Mouse (Mus musculus): ENCODE results near the gene Rpgrip1l. TPM values are rescaled to one million over a fixed set of nuclear protein-coding genes. Genes with fewer than 3 reads are reported as not detected.

Gene Rpgrip1l
- polyA plus RNA-seq, 1 experiment from 2014 or later = 5.5 TPM

- WGBS = 77% methylated on average over 5 of the region's 5 CpGs
- no peak for ATAC-seq (ENCODE audit: low FRiP score, low TSS enrichment)
- DNase-seq (ENCODE audit: low spot score) = no peak
- Histone ChIP-seq H3K36me3 (ENCODE audit: control insufficient read depth, insufficient read depth, low read length) (no peaks in the 10 kb centered on the region), H3K4me1 (replicated peaks; ENCODE audit: control insufficient read depth, insufficient read depth) (no peaks in the 10 kb centered on the region), H3K9ac (ENCODE audit: low read length) (no peak overlapping the region), H3K27me3 (ENCODE audit: control insufficient read depth, insufficient read depth, low read length) (no peaks in the 10 kb centered on the region), H3K27ac (replicated peaks) (no peak overlapping the region), H3K4me2 (replicated peaks; ENCODE audit: low read depth) (no peak overlapping the region), H3K4me3 (ENCODE audit: low read depth, low read length) (no peak overlapping the region), H3K9me3 (ENCODE audit: control insufficient read depth, low read length) (no peaks in the 10 kb centered on the region)
- TF ChIP-seq EP300 (optimal IDR thresholded peaks at IDR 0.05) (no peak), CTCF (IDR thresholded peaks at IDR 0.05; ENCODE audit: low read depth) (no peak)
These were observed 17.3 kb downstream of the Rpgrip1l start for GRCm38 (mm10) chr8:91295786-91296185.

DNA sequence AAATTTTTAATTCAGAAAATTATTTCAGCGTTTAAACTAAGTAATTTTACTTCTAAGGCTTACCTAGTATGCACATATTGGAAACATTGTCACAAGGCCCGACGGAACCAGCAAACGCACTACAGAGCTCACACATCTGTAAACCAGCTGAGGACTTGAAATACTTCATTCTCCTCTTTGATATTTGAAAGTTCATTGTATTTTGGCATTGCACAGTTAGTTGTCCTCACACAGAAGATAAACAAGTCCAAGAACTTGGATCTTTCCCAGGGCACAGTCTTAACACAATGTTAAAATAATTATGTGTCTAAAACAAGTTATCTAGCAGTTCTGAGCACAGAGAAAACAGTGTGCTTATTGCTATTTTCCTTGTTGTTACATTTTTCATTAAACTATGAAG is 22.5 kb downstream of the Rpgrip1l start:
- no peak for ATAC-seq (ENCODE audit: low FRiP score, low TSS enrichment)

DNA sequence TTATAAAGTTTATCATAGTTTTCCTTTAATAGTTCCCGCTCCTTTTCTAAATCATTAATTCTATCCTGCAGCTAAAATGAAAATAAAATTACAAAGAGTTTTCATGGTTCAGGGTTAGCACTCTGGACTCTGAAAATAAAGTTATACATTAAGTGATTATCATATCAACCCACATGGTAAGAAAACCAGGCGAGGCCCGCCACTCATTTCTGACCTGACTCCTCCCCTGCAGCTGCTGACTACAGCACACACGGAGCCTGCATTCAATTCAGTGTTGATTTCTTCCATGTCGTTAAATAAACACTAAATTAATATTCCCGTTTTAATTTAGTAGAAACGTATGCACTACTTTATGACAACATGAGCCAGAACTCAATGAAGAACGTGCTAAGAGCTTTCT is 26.8 kb downstream of the Rpgrip1l start:
- H3K4me1 ChIP-seq (replicated peaks; ENCODE audit: control insufficient read depth, insufficient read depth) = 0 out of 2 replicates have a peak, but pooled peaks cover 2% of the 10 kb centered on the region
- no peak overlapping the region for H3K27ac ChIP-seq (replicated peaks)
- no peak for TF ChIP-seq EP300 (optimal IDR thresholded peaks at IDR 0.05)
- TF ChIP-seq CTCF (IDR thresholded peaks at IDR 0.05; ENCODE audit: low read depth) = no peak
- H3K36me3 ChIP-seq (ENCODE audit: control insufficient read depth, insufficient read depth, low read length) = no peaks in the 10 kb centered on the region; the same call in 1 of the 2 replicates
- no peak for ATAC-seq (ENCODE audit: low FRiP score, low TSS enrichment)
- WGBS = 70% methylated on average over 8 of the region's 8 CpGs
- H3K4me2 ChIP-seq (replicated peaks; ENCODE audit: low read depth) = no peak overlapping the region
- no peak for DNase-seq (ENCODE audit: low spot score)
- H3K9me3 ChIP-seq (ENCODE audit: control insufficient read depth, low read length) = no peaks in the 10 kb centered on the region
- H3K9ac ChIP-seq (ENCODE audit: low read length) = no peak overlapping the region
- no peak overlapping the region for H3K4me3 ChIP-seq (ENCODE audit: low read depth, low read length)
- H3K27me3 ChIP-seq (ENCODE audit: control insufficient read depth, insufficient read depth, low read length) = no peaks in the 10 kb centered on the region

More for the DNA sequence above, 22.5 kb downstream of the Rpgrip1l start:
- H3K27ac ChIP-seq (replicated peaks) = no peak overlapping the region
- H3K4me3 ChIP-seq (ENCODE audit: low read depth, low read length) = no peak overlapping the region
- H3K4me1 ChIP-seq (replicated peaks; ENCODE audit: control insufficient read depth, insufficient read depth) = no peaks in the 10 kb centered on the region
- no peak for DNase-seq (ENCODE audit: low spot score)
- TF ChIP-seq CTCF (IDR thresholded peaks at IDR 0.05; ENCODE audit: low read depth) = no peak
- TF ChIP-seq EP300 (optimal IDR thresholded peaks at IDR 0.05) = no peak
- H3K36me3 ChIP-seq (ENCODE audit: control insufficient read depth, insufficient read depth, low read length) = no peaks in the 10 kb centered on the region; the same call in 1 of the 2 replicates
- no peak overlapping the region for H3K4me2 ChIP-seq (replicated peaks; ENCODE audit: low read depth)
- H3K27me3 ChIP-seq (ENCODE audit: control insufficient read depth, insufficient read depth, low read length) = no peaks in the 10 kb centered on the region
- WGBS = 74% methylated on average over 4 of the region's 4 CpGs
- no peaks in the 10 kb centered on the region for H3K9me3 ChIP-seq (ENCODE audit: control insufficient read depth, low read length)
- H3K9ac ChIP-seq (ENCODE audit: low read length) = no peak overlapping the region

DNA sequence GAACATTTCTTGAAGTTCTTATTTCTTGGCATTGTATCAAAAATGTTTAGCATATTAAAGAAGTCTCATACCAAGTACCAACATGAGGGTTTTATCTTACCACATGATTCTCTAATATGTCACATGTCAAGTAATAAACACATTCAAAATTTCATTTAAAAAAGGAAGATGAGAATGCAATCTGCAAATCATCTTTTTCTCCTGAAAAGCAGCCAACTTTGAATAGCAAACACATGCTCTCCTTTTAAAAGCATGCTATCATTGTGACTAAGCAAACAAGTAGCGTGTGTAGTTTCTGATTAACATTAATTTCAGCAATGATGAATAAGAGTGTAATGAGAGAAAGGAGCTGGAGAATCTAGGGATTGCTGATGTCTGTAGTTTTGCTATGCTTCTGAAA is 29.2 kb downstream of the Rpgrip1l start:
- no peak for DNase-seq (ENCODE audit: low spot score)
- no peak overlapping the region for H3K9ac ChIP-seq (ENCODE audit: low read length)
- no peak for ATAC-seq (ENCODE audit: low FRiP score, low TSS enrichment)
- WGBS = 33% methylated on average over 1 of the region's 1 CpGs
- 0 out of 2 replicates have a peak, but pooled peaks cover 2% of the 10 kb centered on the region for H3K4me1 ChIP-seq (replicated peaks; ENCODE audit: control insufficient read depth, insufficient read depth)
- no peak for TF ChIP-seq EP300 (optimal IDR thresholded peaks at IDR 0.05)
- TF ChIP-seq CTCF (IDR thresholded peaks at IDR 0.05; ENCODE audit: low read depth) = no peak
- no peaks in the 10 kb centered on the region for H3K9me3 ChIP-seq (ENCODE audit: control insufficient read depth, low read length)
- no peaks in the 10 kb centered on the region; the same call in 1 of the 2 replicates for H3K36me3 ChIP-seq (ENCODE audit: control insufficient read depth, insufficient read depth, low read length)
- H3K4me3 ChIP-seq (ENCODE audit: low read depth, low read length) = no peak overlapping the region
- H3K27me3 ChIP-seq (ENCODE audit: control insufficient read depth, insufficient read depth, low read length) = no peaks in the 10 kb centered on the region
- H3K4me2 ChIP-seq (replicated peaks; ENCODE audit: low read depth) = no peak overlapping the region
- H3K27ac ChIP-seq (replicated peaks) = no peak overlapping the region

- Histone ChIP-seq H3K36me3 (ENCODE audit: control insufficient read depth, insufficient read depth, low read length) (no peaks in the 10 kb centered on the region; the same call in 1 of the 2 replicates), H3K27me3 (ENCODE audit: control insufficient read depth, insufficient read depth, low read length) (no peaks in the 10 kb centered on the region), H3K27ac (replicated peaks) (no peak overlapping the region), H3K4me1 (replicated peaks; ENCODE audit: control insufficient read depth, insufficient read depth) (0 out of 2 replicates have a peak, but pooled peaks cover 2% of the 10 kb centered on the region), H3K4me2 (replicated peaks; ENCODE audit: low read depth) (no peak overlapping the region), H3K9me3 (ENCODE audit: control insufficient read depth, low read length) (no peaks in the 10 kb centered on the region), H3K9ac (ENCODE audit: low read length) (no peak overlapping the region), H3K4me3 (ENCODE audit: low read depth, low read length) (no peak overlapping the region)
- ATAC-seq (ENCODE audit: low FRiP score, low TSS enrichment) (no peak), DNase-seq (ENCODE audit: low spot score) (no peak)
- no peak for TF ChIP-seq EP300 (optimal IDR thresholded peaks at IDR 0.05)
- no peak for TF ChIP-seq CTCF (IDR thresholded peaks at IDR 0.05; ENCODE audit: low read depth)
- 69% methylated on average over 5 of the region's 5 CpGs for WGBS
These were observed 30.4 kb downstream of the Rpgrip1l start for GRCm38 (mm10) chr8:91282655-91283054.

DNA sequence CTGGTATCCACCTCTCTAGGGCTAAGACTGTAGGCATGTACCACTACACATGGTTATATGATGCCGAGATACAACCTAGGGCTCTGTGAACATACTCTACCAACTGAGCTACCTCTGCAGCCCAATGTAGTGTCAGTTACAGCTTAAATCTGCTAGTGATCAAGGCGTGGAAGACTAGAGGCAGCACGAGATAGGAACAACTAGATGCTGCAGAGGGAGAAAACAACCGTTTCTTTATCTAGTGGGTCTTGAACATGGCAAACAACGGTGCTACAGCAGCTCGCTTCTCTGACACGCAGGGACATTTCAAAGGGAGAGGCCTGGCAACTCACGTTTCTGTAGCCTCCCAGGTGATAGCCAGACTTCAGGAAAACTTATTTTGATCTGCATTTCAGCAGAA is 31.5 kb downstream of the Rpgrip1l start:
- TF ChIP-seq CTCF (IDR thresholded peaks at IDR 0.05; ENCODE audit: low read depth) (no peak), EP300 (optimal IDR thresholded peaks at IDR 0.05) (no peak)
- no peaks in the 10 kb centered on the region for H3K36me3 ChIP-seq (ENCODE audit: control insufficient read depth, insufficient read depth, low read length)
- H3K9me3 ChIP-seq (ENCODE audit: control insufficient read depth, low read length) = no peaks in the 10 kb centered on the region
- H3K4me3 ChIP-seq (ENCODE audit: low read depth, low read length) = no peak overlapping the region
- H3K4me2 ChIP-seq (replicated peaks; ENCODE audit: low read depth) = no peak overlapping the region
- DNase-seq (ENCODE audit: low spot score) (no peak), ATAC-seq (ENCODE audit: low FRiP score, low TSS enrichment) (no peak)
- 0 out of 2 replicates have a peak, but pooled peaks cover 2% of the 10 kb centered on the region for H3K4me1 ChIP-seq (replicated peaks; ENCODE audit: control insufficient read depth, insufficient read depth)
- WGBS = 76% methylated on average over 8 of the region's 8 CpGs
- no peaks in the 10 kb centered on the region for H3K27me3 ChIP-seq (ENCODE audit: control insufficient read depth, insufficient read depth, low read length)
- H3K27ac ChIP-seq (replicated peaks) = no peak overlapping the region
- no peak overlapping the region for H3K9ac ChIP-seq (ENCODE audit: low read length)

All from stomach, postnatal 0 days (tissue).